Mouse (Mus musculus): ENCODE data around the gene Anks1. TPM values are rescaled to one million over a fixed set of nuclear protein-coding genes. Genes with fewer than 3 reads are reported as not detected.

Gene Anks1
- polyA plus RNA-seq, 1 experiment from 2014 or later: 69.0 TPM

- no peak overlapping the region for H3K27ac ChIP-seq
- no peaks in the 10 kb centered on the region for H3K9me3 ChIP-seq (ENCODE audit: control insufficient read depth, low read length)
- 21% methylated on average over 5 of the region's 5 CpGs for WGBS
- no peaks in the 10 kb centered on the region for H3K27me3 ChIP-seq (ENCODE audit: control insufficient read depth, insufficient read depth, low read length)
- H3K4me2 ChIP-seq (replicated peaks): no peak overlapping the region
- H3K36me3 ChIP-seq (replicated peaks; ENCODE audit: control insufficient read depth, insufficient read depth): no peaks in the 10 kb centered on the region
- DNase-seq (ENCODE audit: low spot score) (no peak), ATAC-seq (ENCODE audit: low FRiP score) (no peak)
- no peak overlapping the region for H3K9ac ChIP-seq
- H3K4me1 ChIP-seq (replicated peaks; ENCODE audit: control insufficient read depth, insufficient read depth, low read length): no peaks in the 10 kb centered on the region
- no peak overlapping the region for H3K4me3 ChIP-seq (replicated peaks; ENCODE audit: low read length)
Observed at GRCm38 (mm10) chr17:28087430-28087829, 178.3 kb downstream of the Anks1 start.

GRCm38 (mm10) chr17:28088718-28089117, 179.6 kb downstream of the Anks1 start:
- WGBS: 88% methylated on average over 6 of the region's 6 CpGs
- ATAC-seq (ENCODE audit: low FRiP score): no peak
- H3K27ac ChIP-seq: no peak overlapping the region

GRCm38 (mm10) chr17:28092297-28092696, 183.2 kb downstream of the Anks1 start:
- Histone ChIP-seq H3K4me1 (replicated peaks; ENCODE audit: control insufficient read depth, insufficient read depth, low read length) (no peaks in the 10 kb centered on the region), H3K9me3 (ENCODE audit: control insufficient read depth, low read length) (peaks cover 4% of the 10 kb centered on the region; the same call in 1 of the 2 replicates), H3K9ac (no peak overlapping the region), H3K4me3 (replicated peaks; ENCODE audit: low read length) (no peak overlapping the region), H3K36me3 (replicated peaks; ENCODE audit: control insufficient read depth, insufficient read depth) (no peaks in the 10 kb centered on the region), H3K27me3 (ENCODE audit: control insufficient read depth, insufficient read depth, low read length) (no peaks in the 10 kb centered on the region), H3K27ac (no peak overlapping the region), H3K4me2 (replicated peaks) (no peak overlapping the region)
- DNase-seq (ENCODE audit: low spot score): no peak
- WGBS: 94% methylated on average over 2 of the region's 2 CpGs
- no peak for ATAC-seq (ENCODE audit: low FRiP score)

More at GRCm38 (mm10) chr17:28088718-28089117, 179.6 kb downstream of the Anks1 start:
- Histone ChIP-seq H3K36me3 (replicated peaks; ENCODE audit: control insufficient read depth, insufficient read depth) (no peaks in the 10 kb centered on the region), H3K4me2 (replicated peaks) (no peak overlapping the region), H3K27me3 (ENCODE audit: control insufficient read depth, insufficient read depth, low read length) (no peaks in the 10 kb centered on the region), H3K9me3 (ENCODE audit: control insufficient read depth, low read length) (no peaks in the 10 kb centered on the region), H3K9ac (no peak overlapping the region), H3K4me3 (replicated peaks; ENCODE audit: low read length) (no peak overlapping the region), H3K4me1 (replicated peaks; ENCODE audit: control insufficient read depth, insufficient read depth, low read length) (no peaks in the 10 kb centered on the region)
- DNase-seq (ENCODE audit: low spot score): no peak

- Histone ChIP-seq H3K4me1 (replicated peaks; ENCODE audit: control insufficient read depth, insufficient read depth, low read length) (no peaks in the 10 kb centered on the region), H3K36me3 (replicated peaks; ENCODE audit: control insufficient read depth, insufficient read depth) (no peaks in the 10 kb centered on the region), H3K4me2 (replicated peaks) (no peak overlapping the region), H3K4me3 (replicated peaks; ENCODE audit: low read length) (no peak overlapping the region), H3K27ac (no peak overlapping the region), H3K27me3 (ENCODE audit: control insufficient read depth, insufficient read depth, low read length) (no peaks in the 10 kb centered on the region), H3K9ac (no peak overlapping the region), H3K9me3 (ENCODE audit: control insufficient read depth, low read length) (peaks cover 4% of the 10 kb centered on the region; the same call in 1 of the 2 replicates)
- WGBS: 81% methylated on average over 3 of the region's 3 CpGs
- DNase-seq (ENCODE audit: low spot score): no peak
- ATAC-seq (ENCODE audit: low FRiP score): no peak
Observed at GRCm38 (mm10) chr17:28093837-28094236, 184.7 kb downstream of the Anks1 start.

GRCm38 (mm10) chr17:28096418-28096817, 187.3 kb downstream of the Anks1 start:
- Histone ChIP-seq H3K27me3 (ENCODE audit: control insufficient read depth, insufficient read depth, low read length) (no peaks in the 10 kb centered on the region), H3K4me3 (replicated peaks; ENCODE audit: low read length) (no peak overlapping the region), H3K9ac (no peak overlapping the region), H3K4me2 (replicated peaks) (no peak overlapping the region), H3K27ac (no peak overlapping the region), H3K9me3 (ENCODE audit: control insufficient read depth, low read length) (peaks cover 4% of the 10 kb centered on the region; the same call in 1 of the 2 replicates), H3K36me3 (replicated peaks; ENCODE audit: control insufficient read depth, insufficient read depth) (no peaks in the 10 kb centered on the region), H3K4me1 (replicated peaks; ENCODE audit: control insufficient read depth, insufficient read depth, low read length) (0 out of 2 replicates have a peak, but pooled peaks cover 4% of the 10 kb centered on the region)
- ATAC-seq (ENCODE audit: low FRiP score) (no peak), DNase-seq (ENCODE audit: low spot score) (no peak)
- 84% methylated on average over 10 of the region's 10 CpGs for WGBS

- no peak overlapping the region for H3K9ac ChIP-seq
- DNase-seq (ENCODE audit: low spot score): no peak
- H3K9me3 ChIP-seq (ENCODE audit: control insufficient read depth, low read length): peaks cover 4% of the 10 kb centered on the region; the same call in 1 of the 2 replicates
- H3K4me3 ChIP-seq (replicated peaks; ENCODE audit: low read length): no peak overlapping the region
- no peak overlapping the region for H3K4me2 ChIP-seq (replicated peaks)
- 89% methylated on average over 13 of the region's 13 CpGs for WGBS
- peaks cover 10% of the 10 kb centered on the region; the same call in 1 of the 2 replicates for H3K4me1 ChIP-seq (replicated peaks; ENCODE audit: control insufficient read depth, insufficient read depth, low read length)
- ATAC-seq (ENCODE audit: low FRiP score): no peak
- H3K27ac ChIP-seq: no peak overlapping the region
- H3K27me3 ChIP-seq (ENCODE audit: control insufficient read depth, insufficient read depth, low read length): no peaks in the 10 kb centered on the region
- H3K36me3 ChIP-seq (replicated peaks; ENCODE audit: control insufficient read depth, insufficient read depth): no peaks in the 10 kb centered on the region
Observed at GRCm38 (mm10) chr17:28097308-28097707, 188.2 kb downstream of the Anks1 start.

- H3K9me3 ChIP-seq (ENCODE audit: control insufficient read depth, low read length): peaks cover under 1% of the 10 kb centered on the region; the same call in 1 of the 2 replicates
- H3K27me3 ChIP-seq (ENCODE audit: control insufficient read depth, insufficient read depth, low read length): no peaks in the 10 kb centered on the region
- H3K36me3 ChIP-seq (replicated peaks; ENCODE audit: control insufficient read depth, insufficient read depth): no peaks in the 10 kb centered on the region
- peaks cover 10% of the 10 kb centered on the region; the same call in 1 of the 2 replicates for H3K4me1 ChIP-seq (replicated peaks; ENCODE audit: control insufficient read depth, insufficient read depth, low read length)
- no peak for DNase-seq (ENCODE audit: low spot score)
- no peak for ATAC-seq (ENCODE audit: low FRiP score)
- H3K27ac ChIP-seq: no peak overlapping the region
- H3K4me3 ChIP-seq (replicated peaks; ENCODE audit: low read length): no peak overlapping the region
- no peak overlapping the region for H3K9ac ChIP-seq
- no peak overlapping the region for H3K4me2 ChIP-seq (replicated peaks)
- 55% methylated on average over 3 of the region's 3 CpGs for WGBS
Observed at GRCm38 (mm10) chr17:28099086-28099485, 190.0 kb downstream of the Anks1 start.

GRCm38 (mm10) chr17:28100669-28101068, 191.6 kb downstream of the Anks1 start:
- no peak overlapping the region for H3K4me3 ChIP-seq (replicated peaks; ENCODE audit: low read length)
- WGBS: 88% methylated on average over 1 of the region's 1 CpGs
- no peaks in the 10 kb centered on the region for H3K9me3 ChIP-seq (ENCODE audit: control insufficient read depth, low read length)
- H3K36me3 ChIP-seq (replicated peaks; ENCODE audit: control insufficient read depth, insufficient read depth): no peaks in the 10 kb centered on the region
- H3K4me2 ChIP-seq (replicated peaks): no peak overlapping the region
- H3K27me3 ChIP-seq (ENCODE audit: control insufficient read depth, insufficient read depth, low read length): no peaks in the 10 kb centered on the region
- H3K27ac ChIP-seq: no peak overlapping the region
- H3K9ac ChIP-seq: no peak overlapping the region
- peaks cover 10% of the 10 kb centered on the region; the same call in 1 of the 2 replicates for H3K4me1 ChIP-seq (replicated peaks; ENCODE audit: control insufficient read depth, insufficient read depth, low read length)
- DNase-seq (ENCODE audit: low spot score): no peak
- 0 out of 2 replicates have a peak, but pooled peaks have one; percentile 27 for ATAC-seq (ENCODE audit: low FRiP score)

- no peak for DNase-seq (ENCODE audit: low spot score)
Observed at GRCm38 (mm10) chr17:28101284-28101887, 192.3 kb downstream of the Anks1 start.

More at GRCm38 (mm10) chr17:28101284-28101887, 192.3 kb downstream of the Anks1 start:
- H3K36me3 ChIP-seq (replicated peaks; ENCODE audit: control insufficient read depth, insufficient read depth): no peaks in the 10 kb centered on the region
- ATAC-seq (ENCODE audit: low FRiP score): peak; percentile 65; the same call in 1 of the 2 replicates
- H3K4me3 ChIP-seq (replicated peaks; ENCODE audit: low read length): no peak overlapping the region
- H3K27me3 ChIP-seq (ENCODE audit: control insufficient read depth, insufficient read depth, low read length): no peaks in the 10 kb centered on the region
- H3K9ac ChIP-seq: no peak overlapping the region
- WGBS: 35% methylated on average over 12 of the region's 12 CpGs
- H3K9me3 ChIP-seq (ENCODE audit: control insufficient read depth, low read length): no peaks in the 10 kb centered on the region
- no peak overlapping the region for H3K4me2 ChIP-seq (replicated peaks)
- peak overlapping the region; percentile 6; the same call in 1 of the 2 replicates for H3K27ac ChIP-seq
- H3K4me1 ChIP-seq (replicated peaks; ENCODE audit: control insufficient read depth, insufficient read depth, low read length): peaks cover 10% of the 10 kb centered on the region; the same call in 1 of the 2 replicates

Measured in hindbrain, embryonic 14.5 days (tissue).